Mouse (Mus musculus) midbrain, embryonic 11.5 days (tissue): ENCODE measurements at regions not wholly inside any gene's neighbourhood (a gene's known extent, or its start where the extent isn't known, plus 50 kb on each side); places are given as distances from the start of the nearest gene placed in this dataset.

Experiments used
- ATAC-seq: fragments of 200-750 bp; cut with Nextera tagmentation; 2 replicates; pipeline ENCODE4 v1.8.0; 2017; ENCODE audit warnings: moderate TSS enrichment, moderate library complexity; ENCODE audit not compliant: low FRiP score
- DNase-seq: peaks from one replicate; pipeline ENCODE4 v3.0.0; 2015; ENCODE audit warnings: low spot score; ENCODE audit errors: missing footprints
- H3K27ac ChIP-seq: fragments of 300-500 bp; sonication (generic); 2 replicates; pipeline ENCODE4 v1.5.1; 2014; ENCODE audit warnings: low read depth, low read length
- H3K27me3 ChIP-seq: fragments of 300-500 bp; sonication (generic); 2 replicates; pipeline ENCODE4 v1.6.1; 2014; ENCODE audit warnings: mild to moderate bottlenecking, low read length, moderate library complexity, mixed read lengths; ENCODE audit not compliant: control insufficient read depth, insufficient read depth
- H3K36me3 ChIP-seq: fragments of 300-500 bp; sonication (generic); 2 replicates; pipeline ENCODE4 v1.6.1; 2014; ENCODE audit warnings: mild to moderate bottlenecking, low read length, moderate library complexity, mixed read lengths; ENCODE audit not compliant: control insufficient read depth, insufficient read depth
- H3K4me1 ChIP-seq: fragments of 300-500 bp; sonication (generic); 2 replicates; pipeline ENCODE4 v1.6.1; 2014; ENCODE audit warnings: low read length; ENCODE audit not compliant: control insufficient read depth, insufficient read depth
- H3K4me2 ChIP-seq: fragments of 300-500 bp; sonication (generic); 2 replicates; pipeline ENCODE4 v1.6.1; 2014; ENCODE audit warnings: mild to moderate bottlenecking, moderate library complexity
- H3K4me3 ChIP-seq: fragments of 300-500 bp; sonication (generic); 2 replicates; pipeline ENCODE4 v1.5.1; 2014; ENCODE audit warnings: low read depth, low read length
- H3K9ac ChIP-seq: fragments of 300-500 bp; sonication (generic); 2 replicates; pipeline ENCODE4 v1.6.1; 2014; ENCODE audit warnings: low read length
- H3K9me3 ChIP-seq: fragments of 300-500 bp; sonication (generic); 2 replicates; pipeline ENCODE4 v1.6.1; 2016; ENCODE audit warnings: low read length; ENCODE audit not compliant: control insufficient read depth
- WGBS: fragments of 180-500 bp; shearing (Covaris S2); extraction: QIAGEN DNeasy Blood & Tissue Kit; methylation state at CpG from one replicate; pipeline ENCODE4 v1.1.7; 2014; 5-methylcytosine and 5-hydroxymethylcytosine counted together

- WGBS = 2% methylated on average over 18 of the region's 18 CpGs
- no peaks in the 10 kb centered on the region for H3K9me3 ChIP-seq
- ATAC-seq = peak; percentile 38
These were observed 187.4 kb downstream of the Irx2 start for GRCm38 (mm10) chr13:72815933-72816553.

DNA sequence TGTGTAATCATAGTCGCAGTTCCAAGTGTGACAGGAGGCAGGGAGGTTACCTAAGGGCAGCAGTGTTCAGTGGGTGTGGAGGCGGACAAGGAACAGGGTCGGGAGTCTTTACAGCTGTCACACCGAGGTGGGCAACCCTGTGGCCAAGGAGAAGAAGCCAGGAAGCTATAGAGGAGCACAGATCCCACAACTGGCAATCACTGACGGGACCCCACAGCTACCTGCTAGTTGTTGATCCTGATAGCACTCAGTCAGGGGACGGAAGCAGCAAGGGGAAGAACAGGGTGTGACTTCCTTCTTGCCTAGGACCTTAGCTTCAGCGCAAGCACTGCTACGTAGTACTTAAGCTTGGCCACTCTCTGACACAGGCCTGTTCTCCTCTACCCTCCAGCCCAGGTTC lies 188.2 kb downstream of the Irx2 start:
- Histone ChIP-seq H3K36me3 (no peaks in the 10 kb centered on the region), H3K9me3 (no peaks in the 10 kb centered on the region), H3K4me3 (peak overlapping the region; percentile 13; the same call in 1 of the 2 replicates), H3K9ac (peak overlapping the region; percentile 2; the same call in 1 of the 2 replicates), H3K4me1 (peaks cover 38% of the 10 kb centered on the region), H3K27ac (peak overlapping the region; percentile 28), H3K4me2 (peak overlapping the region; percentile 40), H3K27me3 (peaks cover 3% of the 10 kb centered on the region; the same call in 1 of the 2 replicates)
- peak; percentile 91 for DNase-seq
- ATAC-seq = no peak
- WGBS = 9% methylated on average over 8 of the region's 8 CpGs

More at GRCm38 (mm10) chr13:72815933-72816553, 187.4 kb downstream of the Irx2 start:
- Histone ChIP-seq H3K4me1 (peaks cover 38% of the 10 kb centered on the region), H3K9ac (peak overlapping the region; percentile 24; the same call in 1 of the 2 replicates), H3K4me3 (peak overlapping the region; percentile 13; the same call in 1 of the 2 replicates), H3K4me2 (peak overlapping the region; percentile 40), H3K27me3 (peaks cover 3% of the 10 kb centered on the region; the same call in 1 of the 2 replicates), H3K27ac (peak overlapping the region; percentile 82), H3K36me3 (no peaks in the 10 kb centered on the region)
- peak; percentile 95 for DNase-seq

DNA sequence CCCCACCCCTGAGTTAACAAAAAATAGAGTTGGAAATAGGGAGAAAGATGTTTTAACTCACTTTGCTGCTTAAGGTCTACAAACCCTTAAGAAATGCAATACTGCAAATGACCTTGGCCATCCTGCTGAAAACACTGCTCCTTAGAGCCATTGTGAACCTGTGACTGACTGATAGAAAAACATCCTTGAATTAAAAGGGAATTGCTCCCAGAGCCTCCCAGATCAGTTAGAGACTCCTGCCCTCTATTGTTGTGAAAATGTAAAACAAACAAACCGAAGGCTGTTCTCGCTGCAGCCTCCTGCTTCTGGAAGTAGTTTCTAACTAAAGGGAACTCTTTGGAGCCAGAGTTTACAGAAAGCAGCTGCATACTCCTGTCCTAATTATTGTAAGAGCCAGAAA lies 188.9 kb downstream of the Irx2 start:
- no peak overlapping the region for H3K27ac ChIP-seq

DNA sequence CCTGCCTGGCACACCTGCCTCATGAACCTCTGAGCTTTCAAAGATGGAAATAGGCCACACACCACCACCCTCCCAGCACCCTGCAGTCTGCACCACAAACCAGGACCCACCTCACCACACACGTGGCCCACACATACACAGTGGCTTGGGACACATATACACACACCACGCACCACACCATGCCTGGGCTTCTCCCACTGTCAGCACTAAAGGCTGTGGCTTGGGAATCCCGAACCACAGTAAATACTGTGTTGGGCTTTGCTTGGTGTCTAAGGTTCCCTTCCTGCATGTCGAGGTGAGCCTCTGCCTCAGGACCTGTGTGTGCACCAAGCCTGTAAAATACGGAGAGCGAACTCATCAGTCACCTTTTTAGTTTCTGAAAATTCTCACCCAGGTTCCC lies 189.3 kb downstream of the Irx2 start:
- no peak overlapping the region for H3K27ac ChIP-seq
- DNase-seq = no peak

More for the DNA sequence above, 188.9 kb downstream of the Irx2 start:
- Histone ChIP-seq H3K4me2 (no peak overlapping the region), H3K9me3 (no peaks in the 10 kb centered on the region), H3K27me3 (peaks cover 3% of the 10 kb centered on the region; the same call in 1 of the 2 replicates), H3K36me3 (no peaks in the 10 kb centered on the region), H3K4me3 (no peak overlapping the region), H3K4me1 (peaks cover 38% of the 10 kb centered on the region), H3K9ac (no peak overlapping the region)
- 0% methylated on average over 2 of the region's 2 CpGs for WGBS
- no peak for DNase-seq
- ATAC-seq = no peak

GRCm38 (mm10) chr13:72826613-72827012 lies 198.0 kb downstream of the Irx2 start:
- Histone ChIP-seq H3K9ac (no peak overlapping the region), H3K4me1 (no peaks in the 10 kb centered on the region), H3K27me3 (no peaks in the 10 kb centered on the region), H3K27ac (no peak overlapping the region), H3K4me2 (no peak overlapping the region), H3K9me3 (no peaks in the 10 kb centered on the region), H3K4me3 (no peak overlapping the region), H3K36me3 (no peaks in the 10 kb centered on the region)
- DNase-seq (no peak), ATAC-seq (no peak)
- 70% methylated on average over 3 of the region's 3 CpGs for WGBS

More for the DNA sequence above, 189.3 kb downstream of the Irx2 start:
- Histone ChIP-seq H3K9me3 (no peaks in the 10 kb centered on the region), H3K4me1 (peaks cover 38% of the 10 kb centered on the region), H3K27me3 (peaks cover 3% of the 10 kb centered on the region; the same call in 1 of the 2 replicates), H3K4me3 (no peak overlapping the region), H3K4me2 (no peak overlapping the region), H3K9ac (no peak overlapping the region), H3K36me3 (no peaks in the 10 kb centered on the region)
- 14% methylated on average over 6 of the region's 6 CpGs for WGBS
- no peak for ATAC-seq

DNA sequence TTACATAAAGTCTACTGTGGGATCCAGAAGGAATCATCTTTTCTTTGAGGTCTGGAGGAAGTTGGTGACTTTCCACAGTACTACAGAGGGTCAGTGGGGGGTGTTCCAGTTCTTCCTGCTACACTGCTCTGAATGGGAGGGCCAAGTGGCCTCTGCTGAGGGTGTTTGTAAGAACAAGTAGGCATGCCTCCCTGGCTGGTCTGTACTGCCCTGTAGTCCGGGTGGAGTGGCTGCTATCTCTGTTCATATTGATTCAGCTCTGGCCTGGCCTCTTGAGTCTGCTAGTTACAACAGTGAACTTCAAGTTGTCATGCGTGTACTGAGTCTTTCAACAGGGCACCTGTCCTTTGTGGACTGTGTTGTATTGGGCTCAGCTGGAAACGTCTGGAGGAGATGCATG lies 200.7 kb downstream of the Irx2 start:
- no peaks in the 10 kb centered on the region for H3K36me3 ChIP-seq
- ATAC-seq = no peak

GRCm38 (mm10) chr13:72833326-72833725 lies 204.7 kb downstream of the Irx2 start:
- ATAC-seq (no peak), DNase-seq (no peak)
- H3K4me3 ChIP-seq = no peak overlapping the region

More for the DNA sequence above, 200.7 kb downstream of the Irx2 start:
- Histone ChIP-seq H3K4me1 (no peaks in the 10 kb centered on the region), H3K4me3 (no peak overlapping the region), H3K27me3 (no peaks in the 10 kb centered on the region), H3K9me3 (no peaks in the 10 kb centered on the region), H3K27ac (no peak overlapping the region), H3K9ac (no peak overlapping the region), H3K4me2 (no peak overlapping the region)
- 88% methylated on average over 3 of the region's 3 CpGs for WGBS
- no peak for DNase-seq

DNA sequence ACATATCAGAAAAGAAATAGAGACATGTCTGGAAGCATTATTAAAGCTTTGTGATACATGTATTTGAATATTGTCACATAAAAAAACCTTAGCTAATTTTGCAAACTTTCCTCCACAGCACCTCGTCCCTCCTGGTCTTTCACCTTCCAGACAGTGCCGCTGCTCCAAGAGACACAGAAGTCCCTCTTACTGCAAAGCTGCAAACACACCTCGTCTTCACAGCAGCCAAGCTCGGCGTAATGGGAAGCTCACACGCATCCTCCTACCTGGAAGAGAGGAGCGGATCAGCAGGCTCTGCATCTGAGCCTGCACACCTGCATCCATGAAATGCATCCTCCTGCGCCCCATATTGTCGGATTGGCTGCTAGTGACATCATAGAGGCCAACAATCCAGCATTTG lies 208.4 kb downstream of the Irx2 start:
- H3K27ac ChIP-seq = no peak overlapping the region

More at GRCm38 (mm10) chr13:72833326-72833725, 204.7 kb downstream of the Irx2 start:
- Histone ChIP-seq H3K27me3 (no peaks in the 10 kb centered on the region), H3K4me1 (peaks cover 11% of the 10 kb centered on the region), H3K27ac (no peak overlapping the region), H3K36me3 (no peaks in the 10 kb centered on the region), H3K9me3 (no peaks in the 10 kb centered on the region), H3K9ac (no peak overlapping the region), H3K4me2 (no peak overlapping the region)
- WGBS = 85% methylated on average over 2 of the region's 2 CpGs

DNA sequence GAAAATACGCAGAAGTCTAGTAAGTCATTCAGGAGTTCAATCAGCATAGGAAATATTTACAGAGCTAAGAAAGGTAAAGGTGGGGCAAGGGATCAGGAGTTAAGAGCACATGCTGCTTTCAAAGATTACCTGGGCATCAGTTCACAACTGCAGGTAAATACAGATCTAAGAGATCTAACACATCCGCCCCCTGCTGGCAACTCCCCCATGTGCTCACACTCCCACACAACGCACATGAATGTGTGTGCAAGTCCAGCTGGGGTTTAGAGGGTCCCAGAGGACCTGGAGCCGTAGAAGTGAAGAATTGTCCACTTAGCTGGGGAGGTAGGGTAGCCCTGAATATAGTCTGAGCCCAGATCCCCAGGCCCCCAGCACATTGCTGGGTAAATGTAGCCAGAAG lies 219.5 kb downstream of the Irx2 start:
- no peaks in the 10 kb centered on the region for H3K9me3 ChIP-seq
- no peak overlapping the region for H3K4me3 ChIP-seq
- no peaks in the 10 kb centered on the region for H3K36me3 ChIP-seq
- ATAC-seq = no peak
- DNase-seq = no peak
- no peak overlapping the region for H3K4me2 ChIP-seq
- peaks cover 3% of the 10 kb centered on the region; the same call in 1 of the 2 replicates for H3K4me1 ChIP-seq
- 71% methylated on average over 4 of the region's 4 CpGs for WGBS
- H3K9ac ChIP-seq = no peak overlapping the region
- no peak overlapping the region for H3K27ac ChIP-seq
- no peaks in the 10 kb centered on the region for H3K27me3 ChIP-seq

More for the DNA sequence above, 208.4 kb downstream of the Irx2 start:
- 59% methylated on average over 9 of the region's 9 CpGs for WGBS
- H3K36me3 ChIP-seq = no peaks in the 10 kb centered on the region
- no peaks in the 10 kb centered on the region for H3K9me3 ChIP-seq
- no peaks in the 10 kb centered on the region for H3K27me3 ChIP-seq
- H3K4me1 ChIP-seq = peaks cover 11% of the 10 kb centered on the region
- H3K4me3 ChIP-seq = no peak overlapping the region
- peak; percentile 66 for DNase-seq
- ATAC-seq = no peak
- no peak overlapping the region for H3K4me2 ChIP-seq
- H3K9ac ChIP-seq = no peak overlapping the region
